Mouse (Mus musculus) olfactory bulb, adult 2 months (tissue): ENCODE measurements at regions not wholly inside any gene's neighbourhood (a gene's known extent, or its start where the extent isn't known, plus 50 kb on each side); places are given as distances from the start of the nearest gene placed in this dataset.

Experiments
- CTCF ChIP-seq: fragments of 200-500 bp; IDR thresholded peaks from 2 replicates; pipeline ENCODE4 v1.5.1; 2012; ENCODE audit warnings: low read depth, mild to moderate bottlenecking, low read length, moderate library complexity; ENCODE audit not compliant: insufficient read depth
- POLR2A ChIP-seq: fragments of 200-500 bp; IDR thresholded peaks from 2 replicates; pipeline ENCODE4 v1.6.1; 2012; ENCODE audit warnings: mild to moderate bottlenecking, low read depth, low read length, moderate library complexity; ENCODE audit not compliant: insufficient read depth

DNA sequence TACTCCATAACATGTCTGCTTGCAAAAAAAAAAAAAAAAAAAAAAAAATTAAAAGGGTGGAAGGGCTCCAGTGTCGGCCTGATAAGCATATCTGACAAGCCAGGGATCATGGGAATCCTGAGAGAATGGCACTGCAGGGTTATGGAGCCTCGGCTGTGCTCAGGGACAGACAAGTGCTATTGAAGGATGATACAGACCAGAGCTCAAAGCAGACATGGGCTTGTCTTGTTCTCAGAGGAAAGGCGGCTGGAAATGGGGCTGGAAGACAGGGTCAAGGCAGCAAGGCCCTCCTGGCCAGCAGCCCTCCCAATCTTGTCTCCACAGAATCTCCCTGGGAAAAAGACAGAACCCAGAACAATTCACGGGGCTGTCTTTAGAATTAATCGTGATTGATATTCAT, 449.0 kb downstream of the Insc start:
- TF ChIP-seq CTCF (no peak), POLR2A (no peak)
